Mouse (Mus musculus): ENCODE measurements around the gene Zbed4. TPM values are rescaled to one million over a fixed set of nuclear protein-coding genes. Genes with fewer than 3 reads are reported as not detected.
"Not testable (repeated sequence)": the region's sequence is repeated elsewhere in the genome, so short reads cannot be mapped to it uniquely, and the experiment has no call there.

Zbed4 gene
- polyA plus RNA-seq (2014; fragmentation: Nextera tagmentation; extraction: Ambion mirVana), result 18.4 and 19.9 TPM in 2 replicates

GRCm38 (mm10) chr15:88751564-88752402 is at the start of gene Zbed4:
Zbed4 (plus strand) TSS chr15:88751660.
- peak within 1 kb of the TSS; percentile 86 for H3K9ac ChIP-seq
- H3K4me1 ChIP-seq (replicated peaks; ENCODE audit: control insufficient read depth, insufficient read depth, low read length), result peaks cover 16% of the 10 kb centered on the region
- DNase-seq (ENCODE audit: low spot score), result peak; percentile 47
- H3K9me3 ChIP-seq (ENCODE audit: control insufficient read depth, low read length), result no peaks in the 10 kb centered on the region
- H3K36me3 ChIP-seq (replicated peaks; ENCODE audit: control insufficient read depth, insufficient read depth), result peaks cover 9% of the 10 kb centered on the region
- peak within 1 kb of the TSS; percentile 80 for H3K4me2 ChIP-seq (replicated peaks)
- 0% methylated on average over 100 of the region's 119 CpGs for WGBS
- no peaks in the 10 kb centered on the region for H3K27me3 ChIP-seq (ENCODE audit: control insufficient read depth, insufficient read depth, low read length)
- peak within 1 kb of the TSS; percentile 93 for H3K4me3 ChIP-seq (replicated peaks; ENCODE audit: low read length)
- H3K27ac ChIP-seq, result peak within 1 kb of the TSS; percentile 94
- ATAC-seq (ENCODE audit: low FRiP score), result peak; percentile 72

- Histone ChIP-seq H3K4me1 (replicated peaks; ENCODE audit: control insufficient read depth, insufficient read depth, low read length) (no peaks in the 10 kb centered on the region), H3K9ac (no peak overlapping the region), H3K4me3 (replicated peaks; ENCODE audit: low read length) (no peak overlapping the region), H3K36me3 (replicated peaks; ENCODE audit: control insufficient read depth, insufficient read depth) (peaks cover 98% of the 10 kb centered on the region), H3K9me3 (ENCODE audit: control insufficient read depth, low read length) (no peaks in the 10 kb centered on the region), H3K4me2 (replicated peaks) (no peak overlapping the region), H3K27me3 (ENCODE audit: control insufficient read depth, insufficient read depth, low read length) (no peaks in the 10 kb centered on the region), H3K27ac (no peak overlapping the region)
- 55% methylated on average over 3 of the region's 3 CpGs for WGBS
- ATAC-seq (ENCODE audit: low FRiP score), result no peak
- no peak for DNase-seq (ENCODE audit: low spot score)
Measured at GRCm38 (mm10) chr15:88702501-88702900, 49.0 kb upstream of the Zbed4 start.

GRCm38 (mm10) chr15:88704284-88704683 is 47.2 kb upstream of the Zbed4 start:
- Histone ChIP-seq H3K4me2 (replicated peaks) (no peak overlapping the region), H3K9me3 (ENCODE audit: control insufficient read depth, low read length) (no peaks in the 10 kb centered on the region), H3K27me3 (ENCODE audit: control insufficient read depth, insufficient read depth, low read length) (no peaks in the 10 kb centered on the region), H3K9ac (no peak overlapping the region), H3K4me1 (replicated peaks; ENCODE audit: control insufficient read depth, insufficient read depth, low read length) (no peaks in the 10 kb centered on the region), H3K27ac (no peak overlapping the region), H3K4me3 (replicated peaks; ENCODE audit: low read length) (no peak overlapping the region), H3K36me3 (replicated peaks; ENCODE audit: control insufficient read depth, insufficient read depth) (peaks cover 98% of the 10 kb centered on the region)
- no peak for ATAC-seq (ENCODE audit: low FRiP score)
- WGBS, result 70% methylated on average over 1 of the region's 1 CpGs
- no peak for DNase-seq (ENCODE audit: low spot score)

- DNase-seq (ENCODE audit: low spot score), result no peak
- H3K9me3 ChIP-seq (ENCODE audit: control insufficient read depth, low read length), result no peaks in the 10 kb centered on the region
- ATAC-seq (ENCODE audit: low FRiP score), result no peak
- H3K4me1 ChIP-seq (replicated peaks; ENCODE audit: control insufficient read depth, insufficient read depth, low read length), result no peaks in the 10 kb centered on the region
- WGBS, result 95% methylated on average over 6 of the region's 6 CpGs
- H3K4me2 ChIP-seq (replicated peaks), result no peak overlapping the region
- H3K36me3 ChIP-seq (replicated peaks; ENCODE audit: control insufficient read depth, insufficient read depth), result peaks cover 99% of the 10 kb centered on the region
- H3K27ac ChIP-seq, result no peak overlapping the region
- H3K27me3 ChIP-seq (ENCODE audit: control insufficient read depth, insufficient read depth, low read length), result no peaks in the 10 kb centered on the region
- no peak overlapping the region for H3K9ac ChIP-seq
- H3K4me3 ChIP-seq (replicated peaks; ENCODE audit: low read length), result no peak overlapping the region
Measured at GRCm38 (mm10) chr15:88706320-88706719, 45.1 kb upstream of the Zbed4 start.

- not testable (repeated sequence) for H3K4me2 ChIP-seq (replicated peaks); H3K27me3 ChIP-seq (ENCODE audit: control insufficient read depth, insufficient read depth, low read length); H3K4me3 ChIP-seq (replicated peaks; ENCODE audit: low read length); H3K27ac ChIP-seq; H3K9ac ChIP-seq; DNase-seq (ENCODE audit: low spot score); ATAC-seq (ENCODE audit: low FRiP score); H3K9me3 ChIP-seq (ENCODE audit: control insufficient read depth, low read length); H3K4me1 ChIP-seq (replicated peaks; ENCODE audit: control insufficient read depth, insufficient read depth, low read length)
- peaks cover 99% of the 10 kb centered on the region for H3K36me3 ChIP-seq (replicated peaks; ENCODE audit: control insufficient read depth, insufficient read depth)
- 74% methylated on average over 13 of the region's 13 CpGs for WGBS
Measured at GRCm38 (mm10) chr15:88706987-88707386, 44.5 kb upstream of the Zbed4 start.

- no peaks in the 10 kb centered on the region for H3K4me1 ChIP-seq (replicated peaks; ENCODE audit: control insufficient read depth, insufficient read depth, low read length)
- DNase-seq (ENCODE audit: low spot score), result no peak
- no peak overlapping the region for H3K4me2 ChIP-seq (replicated peaks)
- H3K9ac ChIP-seq, result no peak overlapping the region
- no peak overlapping the region for H3K4me3 ChIP-seq (replicated peaks; ENCODE audit: low read length)
- WGBS, result 93% methylated on average over 5 of the region's 5 CpGs
- H3K27me3 ChIP-seq (ENCODE audit: control insufficient read depth, insufficient read depth, low read length), result no peaks in the 10 kb centered on the region
- no peaks in the 10 kb centered on the region for H3K9me3 ChIP-seq (ENCODE audit: control insufficient read depth, low read length)
- no peak for ATAC-seq (ENCODE audit: low FRiP score)
- no peak overlapping the region for H3K27ac ChIP-seq
- peaks cover 99% of the 10 kb centered on the region for H3K36me3 ChIP-seq (replicated peaks; ENCODE audit: control insufficient read depth, insufficient read depth)
Measured at GRCm38 (mm10) chr15:88708204-88708603, 43.3 kb upstream of the Zbed4 start.

- H3K4me2 ChIP-seq (replicated peaks), result no peak overlapping the region
- no peak overlapping the region for H3K27ac ChIP-seq
- 79% methylated on average over 13 of the region's 13 CpGs for WGBS
- H3K4me1 ChIP-seq (replicated peaks; ENCODE audit: control insufficient read depth, insufficient read depth, low read length), result no peaks in the 10 kb centered on the region
- H3K4me3 ChIP-seq (replicated peaks; ENCODE audit: low read length), result no peak overlapping the region
- H3K36me3 ChIP-seq (replicated peaks; ENCODE audit: control insufficient read depth, insufficient read depth), result peaks cover 99% of the 10 kb centered on the region
- ATAC-seq (ENCODE audit: low FRiP score) (no peak), DNase-seq (ENCODE audit: low spot score) (no peak)
- H3K9me3 ChIP-seq (ENCODE audit: control insufficient read depth, low read length), result no peaks in the 10 kb centered on the region
- no peak overlapping the region for H3K9ac ChIP-seq
- no peaks in the 10 kb centered on the region for H3K27me3 ChIP-seq (ENCODE audit: control insufficient read depth, insufficient read depth, low read length)
Measured at GRCm38 (mm10) chr15:88708657-88709511, 42.6 kb upstream of the Zbed4 start.

- no peaks in the 10 kb centered on the region for H3K4me1 ChIP-seq (replicated peaks; ENCODE audit: control insufficient read depth, insufficient read depth, low read length)
- H3K9me3 ChIP-seq (ENCODE audit: control insufficient read depth, low read length), result no peaks in the 10 kb centered on the region
- H3K36me3 ChIP-seq (replicated peaks; ENCODE audit: control insufficient read depth, insufficient read depth), result peaks cover 97% of the 10 kb centered on the region
- H3K27ac ChIP-seq, result no peak overlapping the region
- H3K4me2 ChIP-seq (replicated peaks), result no peak overlapping the region
- DNase-seq (ENCODE audit: low spot score) (no peak), ATAC-seq (ENCODE audit: low FRiP score) (no peak)
- H3K4me3 ChIP-seq (replicated peaks; ENCODE audit: low read length), result no peak overlapping the region
- 94% methylated on average over 5 of the region's 5 CpGs for WGBS
- no peaks in the 10 kb centered on the region for H3K27me3 ChIP-seq (ENCODE audit: control insufficient read depth, insufficient read depth, low read length)
- no peak overlapping the region for H3K9ac ChIP-seq
Measured at GRCm38 (mm10) chr15:88709878-88710277, 41.6 kb upstream of the Zbed4 start.

- no peak for ATAC-seq (ENCODE audit: low FRiP score)
- Histone ChIP-seq H3K27ac (no peak overlapping the region), H3K4me2 (replicated peaks) (no peak overlapping the region), H3K27me3 (ENCODE audit: control insufficient read depth, insufficient read depth, low read length) (no peaks in the 10 kb centered on the region), H3K4me3 (replicated peaks; ENCODE audit: low read length) (no peak overlapping the region), H3K9me3 (ENCODE audit: control insufficient read depth, low read length) (no peaks in the 10 kb centered on the region), H3K4me1 (replicated peaks; ENCODE audit: control insufficient read depth, insufficient read depth, low read length) (no peaks in the 10 kb centered on the region), H3K36me3 (replicated peaks; ENCODE audit: control insufficient read depth, insufficient read depth) (peaks cover 86% of the 10 kb centered on the region), H3K9ac (no peak overlapping the region)
- no peak for DNase-seq (ENCODE audit: low spot score)
- 95% methylated on average over 15 of the region's 15 CpGs for WGBS
Measured at GRCm38 (mm10) chr15:88712501-88712900, 39.0 kb upstream of the Zbed4 start.
